ENCODE assay signal across 8 mouse cellular contexts in genomic region chr5:134229391-134229790, GRCm38 (mm10). TPM values are rescaled to one million over a fixed set of nuclear protein-coding genes. Genes with fewer than 3 reads are reported as not detected.
DNase-seq lines count a peak whose midpoint lies in the region; ATAC-seq lines count a peak whose summit lies in the region.

Gene Ncf1 (minus strand): TSS chr5:134229625.

- DNase-seq in lung, adult 18-20 months = peak; percentile 59 to 67
- DNase-seq in lung, postnatal 14 days = no peak
- peak; percentile 66 to 72 for DNase-seq in spleen, adult 18-20 months
- DNase-seq in right cerebral cortex, adult 18-20 months = no peak
- no peak for DNase-seq in testis, postnatal 10 days (ENCODE audit: low spot score)
- DNase-seq in cerebellum, postnatal 14 days = no peak

- no peaks in the 10 kb centered on the region for H3K27me3 ChIP-seq in liver, embryonic 15.5 days

- no peak for ATAC-seq in liver, embryonic 15.5 days (ENCODE audit: insufficient read depth)

- no peak within 1 kb of the TSS for H3K4me2 ChIP-seq in liver, embryonic 15.5 days

- peak within 1 kb of the TSS; percentile 37 for H3K4me3 ChIP-seq in brown adipose tissue, adult 24 weeks (ENCODE audit: insufficient read depth, low read depth, low read length)
- H3K4me3 ChIP-seq in liver, embryonic 15.5 days (replicated peaks) = peak within 1 kb of the TSS; percentile 39

- peak within 1 kb of the TSS; percentile 74; the same call in 1 of the 2 replicates for H3K27ac ChIP-seq in brown adipose tissue, adult 24 weeks (replicated peaks; ENCODE audit: low read depth, low read length)
- peak within 1 kb of the TSS; percentile 57 for H3K27ac ChIP-seq in liver, embryonic 15.5 days (replicated peaks)

- no peak within 1 kb of the TSS for H3K9ac ChIP-seq in liver, embryonic 15.5 days

- H3K36me3 ChIP-seq in liver, embryonic 15.5 days (replicated peaks) = no peaks in the 10 kb centered on the region

- H3K9me3 ChIP-seq in liver, embryonic 15.5 days (replicated peaks) = no peaks in the 10 kb centered on the region

- WGBS in liver, embryonic 15.5 days (ENCODE audit: insufficient replicate concordance) = 48% methylated on average over 7 of the region's 7 CpGs

- H3K4me1 ChIP-seq in brown adipose tissue, adult 24 weeks (ENCODE audit: control insufficient read depth, insufficient read depth, insufficient read length, low read length) = peaks cover 10% of the 10 kb centered on the region; the same call in 1 of the 2 replicates
- H3K4me1 ChIP-seq in liver, embryonic 15.5 days (replicated peaks) = peaks cover 24% of the 10 kb centered on the region

RNA-seq across cellular contexts. Expression of gene Ncf1, which starts in this region (rescaled TPM):
- polyA plus RNA-seq in brown adipose tissue, adult 24 weeks (2012; ENCODE audit: insufficient read depth, insufficient read length, missing spikeins) = 1.9 and 3.1 TPM in 2 replicates
- 25.8 and 27.7 TPM in 2 replicates for polyA plus RNA-seq in liver, embryonic 15.5 days (2015; fragmentation: Nextera tagmentation; extraction: Ambion mirVana)

Comparison
In these comparisons a context has a peak if more than half of its experiments do, and no peak if none do; other contexts are left out.
1. DNase-seq: peak in lung, adult 18-20 months (2 of 2) and spleen, adult 18-20 months (2 of 2); none in lung, postnatal 14 days (single experiment), right cerebral cortex, adult 18-20 months (single experiment), testis, postnatal 10 days (single experiment) and cerebellum, postnatal 14 days (0 of 2).